Mouse (Mus musculus) CH12.LX (cell line): ENCODE results near the gene Alb. TPM values are rescaled to one million over a fixed set of nuclear protein-coding genes. Genes with fewer than 3 reads are reported as not detected.

ENCODE experiments used
- DNase-seq: peaks from one replicate; pipeline ENCODE4 v3.0.0-alpha.2; 2013; ENCODE audit errors: extremely low read depth
- H3K27ac ChIP-seq: 2 replicates; pipeline ENCODE4 v1.5.1; 2012; ENCODE audit warnings: low read depth, mild to moderate bottlenecking, control low read depth, moderate library complexity; ENCODE audit not compliant: insufficient read depth
- H3K27me3 ChIP-seq: replicated peaks from 2 replicates; pipeline ENCODE3; 2012; ENCODE audit warnings: inconsistent platforms
- H3K36me3 ChIP-seq, 2 experiments: replicated peaks in 1 of 2; 2 replicates each; pipeline versions ENCODE3 to v1.6.1; 2012; ENCODE audit warnings: inconsistent platforms in 1 of 2, low read length in 1 of 2, mild to moderate bottlenecking in 1 of 2, mixed read lengths in 1 of 2, moderate library complexity in 1 of 2; ENCODE audit not compliant: control insufficient read depth in 1 of 2, insufficient read depth in 1 of 2
- H3K4me1 ChIP-seq, 2 experiments: 2 replicates each; pipeline ENCODE4 v1.6.1; 2012; ENCODE audit warnings: inconsistent platforms in 1 of 2, moderate library complexity in 1 of 2; ENCODE audit not compliant: insufficient read depth in 2 of 2, control insufficient read depth in 1 of 2
- H3K4me2 ChIP-seq: 2 replicates; pipeline ENCODE4 v1.6.1; 2012; ENCODE audit warnings: low read depth, mild to moderate bottlenecking, control low read depth; ENCODE audit not compliant: poor library complexity, insufficient read depth, severe bottlenecking
- H3K4me3 ChIP-seq, 3 experiments: fragments of 150-350 bp in 1 of 3; sonication (generic) in 1 of 3; replicated peaks in 1 of 3; 2 replicates each; pipeline versions ENCODE3 to v1.5.1; 2011 to 2012; ENCODE audit warnings: low read depth in 2 of 3, low read length in 2 of 3, mild to moderate bottlenecking in 2 of 3, moderate library complexity in 2 of 3, control low read depth in 1 of 3, improper control_type of control experiment in 1 of 3, inconsistent platforms in 1 of 3, mixed read lengths in 1 of 3; ENCODE audit not compliant: poor library complexity in 1 of 3
- H3K79me2 ChIP-seq: replicated peaks from 2 replicates; pipeline ENCODE4 v1.6.1; 2012; ENCODE audit warnings: mild to moderate bottlenecking, moderate library complexity; ENCODE audit not compliant: control insufficient read depth, poor library complexity, insufficient read depth, severe bottlenecking; ENCODE audit errors: extremely low read depth
- H3K9ac ChIP-seq: 2 replicates; pipeline ENCODE4 v1.6.1; 2012; ENCODE audit warnings: low read depth, mild to moderate bottlenecking, control low read depth, moderate library complexity; ENCODE audit not compliant: insufficient read depth
- H3K9me3 ChIP-seq: replicated peaks from 2 replicates; pipeline ENCODE3; 2012; ENCODE audit warnings: low read length, inconsistent platforms, mixed read lengths
- BHLHE40 ChIP-seq: IDR thresholded peaks from 2 replicates; pipeline ENCODE4 v1.6.1; 2011; ENCODE audit warnings: mild to moderate bottlenecking, low read depth, low read length, improper control_type of control experiment
- CHD1 ChIP-seq: IDR thresholded peaks from 2 replicates; pipeline ENCODE4 v1.6.1; 2012; ENCODE audit warnings: low read depth, low read length, improper control_type of control experiment, inconsistent platforms
- CHD2 ChIP-seq: IDR thresholded peaks from 2 replicates; pipeline ENCODE4 v1.6.1; 2011; ENCODE audit warnings: low read length, improper control_type of control experiment
- E2F4 ChIP-seq: IDR thresholded peaks from 2 replicates; pipeline ENCODE4 v1.6.1; 2011; ENCODE audit warnings: low read depth, low read length, improper control_type of control experiment; ENCODE audit not compliant: insufficient replicate concordance
- ETS1 ChIP-seq: conservative IDR thresholded peaks from 2 replicates; pipeline ENCODE4 v1.6.1; 2012; ENCODE audit warnings: low read depth, mild to moderate bottlenecking, inconsistent platforms, low read length, improper control_type of control experiment, moderate library complexity
- GABPA ChIP-seq: IDR thresholded peaks from 2 replicates; pipeline ENCODE4 v1.6.1; 2012; ENCODE audit warnings: low read depth, low read length, improper control_type of control experiment, inconsistent platforms; ENCODE audit not compliant: insufficient replicate concordance
- IRF4 ChIP-seq: IDR thresholded peaks from 2 replicates; pipeline ENCODE4 v1.6.1; 2014; ENCODE audit warnings: low read depth, mild to moderate bottlenecking, inconsistent platforms, low read length, improper control_type of control experiment
- JUN ChIP-seq: IDR thresholded peaks from 2 replicates; pipeline ENCODE4 v1.6.1; 2011; ENCODE audit warnings: low read depth, mild to moderate bottlenecking, low read length, improper control_type of control experiment, moderate library complexity; ENCODE audit not compliant: insufficient read depth
- KAT2A ChIP-seq: IDR thresholded peaks from 2 replicates; pipeline ENCODE4 v1.6.1; 2012; ENCODE audit warnings: low read length, improper control_type of control experiment, inconsistent platforms; ENCODE audit not compliant: insufficient replicate concordance
- MAZ ChIP-seq: IDR thresholded peaks from 2 replicates; pipeline ENCODE4 v1.6.1; 2012; ENCODE audit warnings: low read depth, mild to moderate bottlenecking, inconsistent platforms, low read length, improper control_type of control experiment, moderate library complexity
- MXI1 ChIP-seq: IDR thresholded peaks from 2 replicates; pipeline ENCODE4 v1.6.1; 2011; ENCODE audit warnings: mild to moderate bottlenecking, low read depth, low read length, improper control_type of control experiment
- NELFE ChIP-seq: IDR thresholded peaks from 2 replicates; pipeline ENCODE4 v1.6.1; 2011; ENCODE audit warnings: low read depth, low read length, improper control_type of control experiment
- NRF1 ChIP-seq: IDR thresholded peaks from 2 replicates; pipeline ENCODE4 v1.6.1; 2014; ENCODE audit warnings: low read depth, mild to moderate bottlenecking, inconsistent platforms, low read length, improper control_type of control experiment, moderate library complexity
- POLR2A ChIP-seq: IDR thresholded peaks from 2 replicates; pipeline ENCODE4 v1.6.1; 2011; ENCODE audit warnings: low read depth, mild to moderate bottlenecking, improper control_type of control experiment, low read length
- RCOR1 ChIP-seq: conservative IDR thresholded peaks from 2 replicates; pipeline ENCODE4 v1.6.1; 2012; ENCODE audit warnings: low read depth, mild to moderate bottlenecking, inconsistent platforms, low read length, improper control_type of control experiment
- SMC3 ChIP-seq: IDR thresholded peaks from 2 replicates; pipeline ENCODE4 v1.6.1; 2011; ENCODE audit warnings: low read depth, low read length, improper control_type of control experiment
- TCF12 ChIP-seq: IDR thresholded peaks from 2 replicates; pipeline ENCODE4 v1.6.1; 2014; ENCODE audit warnings: low read depth, mild to moderate bottlenecking, inconsistent platforms, low read length, improper control_type of control experiment
- UBTF ChIP-seq: IDR thresholded peaks from 2 replicates; pipeline ENCODE4 v1.6.1; 2012; ENCODE audit warnings: low read depth, mild to moderate bottlenecking, inconsistent platforms, low read length, improper control_type of control experiment, moderate library complexity
- USF1 ChIP-seq: IDR thresholded peaks from 2 replicates; pipeline ENCODE4 v1.6.1; 2014; ENCODE audit warnings: low read depth, mild to moderate bottlenecking, inconsistent platforms, low read length, improper control_type of control experiment
- USF2 ChIP-seq: conservative IDR thresholded peaks from 2 replicates; pipeline ENCODE4 v1.6.1; 2011; ENCODE audit warnings: low read depth, low read length, improper control_type of control experiment
- ZKSCAN1 ChIP-seq: IDR thresholded peaks from 2 replicates; pipeline ENCODE4 v1.6.1; 2012; ENCODE audit warnings: low read depth, inconsistent platforms, low read length, improper control_type of control experiment, borderline replicate concordance
- ZMIZ1 ChIP-seq: IDR thresholded peaks from 2 replicates; pipeline ENCODE4 v1.6.1; 2012; ENCODE audit warnings: low read depth, mild to moderate bottlenecking, inconsistent platforms, low read length, improper control_type of control experiment
- ZNF384 ChIP-seq: IDR thresholded peaks from 2 replicates; pipeline ENCODE4 v1.6.1; 2012; ENCODE audit warnings: low read depth, low read length, improper control_type of control experiment, inconsistent platforms
- dilution Hi-C: fragments of 300-500 bp; cut with MboI; formaldehyde crosslinking; loops from 2 replicates; pipeline ENCODE4 v1.14.3; 2020; ENCODE audit warnings: low sequenced_read_pairs; ENCODE audit not compliant: extremely low pct_unique_long_range_greater_than_20kb, extremely low pct_ligation_motif_present
- in situ Hi-C: fragments of 300-500 bp; cut with MboI; formaldehyde crosslinking; loops from 3 replicates; pipeline ENCODE4 v1.14.3; 2019; ENCODE audit warnings: low sequenced_read_pairs, low pct_ligation_motif_present, low pct_unique_long_range_greater_than_20kb, mixed read lengths
- polyA plus RNA-seq: library from polyadenylated mRNA; unstranded; fragments of >175 nt; gene quantifications from 2 replicates; pipeline ENCODE4 v1.2.1, GENCODE M21; 2012; ENCODE audit warnings: low read depth; ENCODE audit not compliant: insufficient read length
- total RNA-seq, 2 experiments: library from RNA; depleted of rRNA; stranded (reverse); fragments of 300-350 nt in 1 of 2; fragments of >200 nt in 1 of 2; gene quantifications; 2 replicates each; pipeline ENCODE4 v1.2.3; 2012 to 2014

The Alb gene
- total and polyA plus RNA-seq, 3 experiments = 0.40 TPM; not detected in 2

DNA sequence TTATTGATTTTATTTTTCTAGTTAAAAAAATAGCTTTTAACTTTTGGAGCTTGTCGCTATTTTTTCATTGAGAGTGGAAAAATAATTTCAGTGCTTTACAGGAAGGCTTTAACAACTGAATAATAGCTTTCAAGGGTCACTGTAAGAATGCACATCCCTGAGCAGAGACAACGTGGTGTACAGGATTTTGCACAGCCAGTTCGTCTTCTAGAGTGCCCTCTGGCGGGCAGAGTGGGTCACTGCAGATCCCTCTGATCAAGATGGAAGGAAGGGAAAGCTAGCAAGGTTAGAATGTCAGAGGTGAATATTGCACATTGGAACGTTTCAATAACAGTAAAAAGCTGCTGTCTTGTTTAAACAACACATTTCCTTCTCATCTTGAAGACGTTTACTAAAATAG, 40.0 kb downstream of the Alb start (continued):
- TF ChIP-seq GABPA = no peak
- no peak for TF ChIP-seq CHD2
- no peak for TF ChIP-seq ZNF384
- no peak for TF ChIP-seq MAZ
- TF ChIP-seq USF1 = no peak
- no peak for TF ChIP-seq UBTF
- no peak for TF ChIP-seq NELFE
- TF ChIP-seq RCOR1 = no peak
- no peak for TF ChIP-seq ZKSCAN1
- TF ChIP-seq TCF12 = no peak
- no peak for TF ChIP-seq CHD1
- TF ChIP-seq USF2 = no peak
- no peak for TF ChIP-seq NRF1
- no peak for TF ChIP-seq MXI1
- no peak for TF ChIP-seq BHLHE40

DNA sequence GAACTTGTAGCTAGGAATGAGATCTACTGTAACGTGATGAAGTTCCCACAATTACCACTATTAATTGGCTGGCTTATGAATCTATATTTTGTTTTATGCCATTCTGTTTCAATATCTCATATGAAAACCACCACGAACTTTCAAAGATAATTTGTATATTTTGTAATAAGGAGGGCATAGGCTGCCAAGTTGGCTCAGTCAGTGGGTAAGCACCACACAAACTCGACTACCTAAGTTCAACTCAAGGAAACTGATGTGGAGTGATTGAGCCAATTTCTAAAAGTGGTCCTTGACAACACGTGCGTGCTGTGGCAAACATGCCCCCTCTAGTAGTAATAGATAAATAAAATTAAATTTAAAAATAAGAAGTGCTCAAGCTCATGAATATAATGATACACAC, 41.1 kb downstream of the Alb start:
- no peak overlapping the region for H3K9ac ChIP-seq
- in situ Hi-C loops = loop anchor here (5.0 kb wide), 1 partner anchor 151 kb away; no protein-coding TSS in a partner anchor
- H3K4me2 ChIP-seq = no peak overlapping the region
- TF ChIP-seq E2F4 (no peak), ETS1 (no peak), SMC3 (no peak), CHD2 (no peak), UBTF (no peak), NELFE (no peak), MAZ (no peak), IRF4 (no peak), ZMIZ1 (no peak), KAT2A (no peak), USF2 (no peak), CHD1 (no peak), JUN (no peak), POLR2A (no peak), TCF12 (no peak)
- TF ChIP-seq, all 38 proteins: peak for 0
- Histone ChIP-seq H3K4me1 (peaks cover 5 to 6% of the 10 kb centered on the region in 2 experiments), H3K27me3 (no peaks in the 10 kb centered on the region), H3K36me3 (no peaks in the 10 kb centered on the region), H3K79me2 (no peaks in the 10 kb centered on the region), H3K9me3 (no peaks in the 10 kb centered on the region), H3K27ac (no peak overlapping the region), H3K4me3 (no peak overlapping the region)
- dilution Hi-C loops = no loop called here
- no peak for DNase-seq
